Mouse (Mus musculus): ENCODE measurements around the gene Gm11541. TPM values are rescaled to one million over a fixed set of nuclear protein-coding genes. Genes with fewer than 3 reads are reported as not detected.

The Gm11541 gene
- polyA plus RNA-seq (2012; rRNA removed): not detected in 2 replicates

DNA sequence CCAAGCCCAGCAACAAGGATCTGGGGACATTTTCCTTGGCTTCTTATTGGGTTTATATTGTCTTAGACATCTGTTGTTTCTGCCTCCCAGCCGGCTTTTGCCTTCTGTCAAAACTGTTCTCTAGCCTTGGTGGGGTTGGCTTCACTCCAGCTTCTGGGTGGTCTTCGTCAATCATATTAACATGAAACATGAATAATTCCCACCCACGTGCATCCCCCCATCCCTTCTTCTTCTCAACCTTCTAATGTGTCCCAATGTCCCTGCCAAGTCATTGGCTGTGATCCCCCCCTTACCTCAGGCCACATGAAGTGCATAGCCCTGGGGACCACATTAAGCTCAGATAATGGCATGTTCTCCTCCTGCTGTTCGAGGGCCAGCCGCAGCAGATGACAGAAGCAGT is at the start of gene Gm11541:
TSS of gene Gm11541 (minus strand) at position 28 of the 400 bp plus-strand sequence.
- no peak for DNase-seq (ENCODE audit: low spot score)

DNA sequence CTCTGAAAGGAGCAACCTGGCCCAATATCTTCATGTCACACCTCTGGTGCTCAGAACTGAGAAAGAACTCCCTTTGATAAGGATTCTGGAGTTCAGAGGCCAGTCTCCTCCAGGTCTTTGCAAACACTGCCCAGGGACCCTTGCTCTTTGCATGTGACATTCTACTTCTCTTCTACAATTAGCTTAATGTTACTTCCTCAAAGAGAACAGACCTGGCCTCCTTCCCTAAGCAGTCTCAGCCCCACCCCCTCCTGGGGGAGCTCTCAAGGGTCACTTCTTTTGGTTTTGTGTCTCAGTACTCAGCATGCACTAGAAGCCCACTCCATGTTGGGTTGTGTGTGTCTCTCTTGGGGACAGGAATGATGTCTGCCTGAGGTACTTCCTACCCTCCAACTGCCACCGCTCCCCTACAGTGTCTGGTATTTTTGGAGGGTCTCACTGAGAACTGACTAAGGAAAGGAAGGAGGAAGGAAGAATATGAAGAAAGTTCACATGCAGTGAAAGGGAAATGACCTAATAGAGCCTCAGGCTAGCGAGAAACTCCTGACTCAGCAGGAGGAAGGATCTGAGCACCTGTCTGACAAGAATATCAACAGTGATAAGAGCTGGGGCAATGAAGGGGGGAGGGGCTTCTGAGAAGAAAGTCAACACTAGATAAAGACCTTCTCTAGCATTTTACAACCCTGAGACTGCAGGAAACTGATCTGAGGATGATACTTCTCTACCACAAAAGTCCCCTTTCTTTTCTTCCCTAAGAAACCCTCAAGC is 48.8 kb upstream of the Gm11541 start:
- DNase-seq (ENCODE audit: low spot score): no peak

DNA sequence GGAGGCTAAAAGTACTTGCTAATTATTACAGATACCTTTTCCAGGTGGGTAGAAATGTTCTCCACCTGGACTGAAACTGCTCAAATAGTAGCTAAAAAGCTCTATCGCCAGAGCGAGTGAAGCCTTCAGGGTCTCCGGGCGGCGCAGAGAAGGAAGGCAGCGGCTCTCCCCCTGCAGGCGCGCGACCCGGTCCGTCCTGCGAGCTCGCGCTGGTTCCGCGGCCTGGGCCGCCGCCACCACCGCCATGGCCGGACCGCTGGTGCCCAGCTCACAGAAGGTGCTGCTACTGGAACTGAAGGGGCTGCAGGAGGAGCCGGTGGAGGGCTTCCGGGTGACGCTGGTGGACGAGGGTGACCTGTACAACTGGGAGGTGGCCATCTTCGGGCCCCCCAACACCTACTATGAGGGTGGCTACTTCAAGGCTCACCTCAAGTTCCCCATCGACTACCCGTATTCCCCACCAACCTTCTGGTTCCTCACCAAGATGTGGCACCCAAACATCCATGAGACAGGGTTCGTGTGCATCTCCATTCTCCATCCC is 37.5 kb upstream of the Gm11541 start, which contains the start of gene Cdc34b:
TSS of gene Cdc34b (plus strand) at position 51 of the 541 bp plus-strand sequence.
- DNase-seq (ENCODE audit: low spot score): no peak

DNA sequence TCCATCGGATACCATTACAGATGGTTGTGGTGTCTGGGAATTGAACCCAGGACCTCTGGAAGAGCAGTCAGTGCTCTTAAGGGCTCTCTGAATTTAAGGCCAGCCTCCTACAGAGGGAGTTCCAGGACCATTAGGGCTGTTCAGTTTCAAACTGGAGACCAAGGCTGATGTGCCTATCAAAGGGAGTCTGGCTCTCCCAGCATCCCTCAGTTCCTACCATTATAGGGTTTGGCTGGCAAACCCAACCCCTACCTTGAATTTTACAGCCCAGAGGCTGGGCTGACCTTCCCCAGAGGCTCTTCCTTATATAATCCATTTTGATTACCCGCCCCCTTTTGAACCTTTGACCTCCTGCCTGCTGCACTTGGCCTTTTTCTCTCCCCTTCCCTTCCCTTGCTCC is 31.4 kb upstream of the Gm11541 start:
- no peak for DNase-seq (ENCODE audit: low spot score)

DNA sequence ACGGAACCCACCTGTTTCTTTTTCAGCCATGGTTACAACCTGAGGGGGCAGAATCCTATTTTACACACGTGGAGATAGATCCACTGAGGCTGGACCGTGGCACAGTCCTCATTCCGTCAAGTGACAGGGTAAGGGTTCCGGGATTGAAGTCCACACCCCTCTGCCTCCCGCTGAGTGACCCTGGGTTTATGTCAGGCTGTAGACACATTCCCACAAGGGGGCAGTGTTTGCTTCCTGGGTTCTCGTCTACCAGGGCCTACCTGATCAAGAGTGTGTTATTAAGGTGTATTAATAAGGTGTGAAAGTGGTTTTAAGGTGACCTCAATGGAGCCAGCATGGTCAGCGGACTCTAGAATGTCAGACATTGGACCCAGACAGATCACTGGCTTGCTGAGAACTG is 28.5 kb upstream of the Gm11541 start:
- DNase-seq (ENCODE audit: low spot score): no peak

DNA sequence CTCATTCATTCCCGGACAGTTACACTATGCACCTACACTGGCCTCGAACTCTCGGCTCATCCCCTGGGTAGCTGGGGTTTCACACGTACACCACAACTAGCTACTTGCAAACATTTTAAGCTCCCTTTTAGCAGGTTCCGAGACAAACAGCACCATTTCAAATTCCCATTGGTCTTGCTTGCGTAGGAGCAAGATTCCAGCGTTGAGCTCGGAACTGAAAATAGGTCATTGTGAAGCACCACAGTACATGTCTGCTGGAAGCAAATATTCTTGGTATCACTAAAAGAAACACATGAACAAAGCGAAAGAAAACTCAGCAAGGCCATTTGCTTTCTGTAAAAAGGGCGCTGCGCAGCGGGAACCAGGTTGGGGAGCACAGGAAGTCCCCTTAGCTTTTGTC is 26.9 kb upstream of the Gm11541 start:
- no peak for DNase-seq (ENCODE audit: low spot score)

DNA sequence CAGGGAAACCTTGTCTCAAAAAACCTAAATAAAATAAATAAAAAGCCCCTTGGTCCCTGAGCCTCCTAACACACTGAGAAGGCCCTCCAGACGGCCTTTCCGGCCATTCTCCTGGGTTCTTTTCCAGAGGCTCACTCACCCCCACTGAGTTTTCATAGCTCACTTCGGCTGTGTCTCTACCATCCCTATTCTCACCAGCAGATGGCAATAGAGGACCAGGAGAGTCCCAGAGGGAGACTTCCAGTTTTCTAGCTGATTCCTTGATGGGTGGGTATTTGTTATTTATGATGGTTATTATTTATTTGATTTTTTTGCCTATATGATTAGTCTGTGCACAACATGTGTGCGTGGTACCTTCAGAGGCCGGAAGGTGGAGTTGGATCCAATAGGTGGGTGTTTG is 26.0 kb upstream of the Gm11541 start:
- DNase-seq (ENCODE audit: low spot score): no peak

DNA sequence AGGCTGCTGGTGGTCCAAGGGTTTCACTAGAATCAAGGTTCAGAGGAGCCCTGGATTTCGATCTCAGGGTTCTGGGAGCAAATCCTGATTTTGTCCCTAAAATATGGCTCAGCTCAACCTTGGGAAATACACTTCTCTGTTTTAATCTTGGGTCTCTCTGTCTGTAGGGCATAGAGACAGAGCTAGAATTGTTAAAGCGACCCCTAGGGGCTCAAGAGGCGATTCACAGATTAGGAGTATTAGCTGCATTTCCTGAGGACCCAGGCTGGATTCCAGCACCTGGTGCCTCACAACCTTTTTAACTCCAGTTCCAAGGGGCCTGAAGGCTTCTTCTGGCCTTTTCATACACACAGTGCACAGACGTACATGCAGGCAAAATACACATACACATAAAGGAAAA is 25.3 kb upstream of the Gm11541 start:
- DNase-seq (ENCODE audit: low spot score): no peak

DNA sequence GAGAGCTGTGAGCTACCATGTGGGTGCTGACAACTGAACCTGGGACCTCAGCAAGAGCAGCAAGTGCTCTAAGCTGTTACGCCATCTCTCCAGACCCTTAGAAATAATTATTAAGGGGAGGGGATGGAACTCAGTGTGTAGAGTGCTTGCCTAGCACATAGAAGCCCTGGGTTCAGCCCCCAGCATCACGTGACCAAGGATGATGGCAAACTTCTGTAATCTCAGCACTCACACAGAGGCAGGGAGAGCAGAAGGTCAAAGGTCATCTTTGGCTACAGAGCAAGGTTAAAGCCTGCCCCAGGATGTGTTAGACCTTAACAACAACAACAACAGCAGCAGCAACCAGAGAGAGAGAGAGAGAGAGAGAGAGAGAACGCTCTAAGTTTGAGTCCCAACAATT is 24.2 kb upstream of the Gm11541 start:
- DNase-seq (ENCODE audit: low spot score): no peak

DNA sequence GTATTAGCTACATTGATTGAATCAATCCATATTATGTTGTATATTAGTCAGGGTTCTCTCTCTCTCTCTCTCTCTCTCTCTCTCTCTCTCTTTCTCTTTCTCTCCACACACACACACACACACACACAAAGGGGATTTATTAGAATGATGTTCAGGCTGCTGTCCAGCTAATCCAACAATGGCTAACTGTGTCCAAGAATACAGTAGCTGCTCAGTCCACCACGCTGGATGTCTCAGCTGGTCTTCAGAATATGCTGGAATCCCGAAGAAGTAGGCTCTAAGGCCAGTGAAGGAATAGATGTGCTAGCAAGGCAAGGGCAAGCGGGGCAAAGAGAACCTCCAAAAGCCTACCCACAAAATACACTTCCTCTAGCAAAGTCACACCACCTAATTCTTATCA is 23.0 kb upstream of the Gm11541 start:
- DNase-seq (ENCODE audit: low spot score): no peak

DNA sequence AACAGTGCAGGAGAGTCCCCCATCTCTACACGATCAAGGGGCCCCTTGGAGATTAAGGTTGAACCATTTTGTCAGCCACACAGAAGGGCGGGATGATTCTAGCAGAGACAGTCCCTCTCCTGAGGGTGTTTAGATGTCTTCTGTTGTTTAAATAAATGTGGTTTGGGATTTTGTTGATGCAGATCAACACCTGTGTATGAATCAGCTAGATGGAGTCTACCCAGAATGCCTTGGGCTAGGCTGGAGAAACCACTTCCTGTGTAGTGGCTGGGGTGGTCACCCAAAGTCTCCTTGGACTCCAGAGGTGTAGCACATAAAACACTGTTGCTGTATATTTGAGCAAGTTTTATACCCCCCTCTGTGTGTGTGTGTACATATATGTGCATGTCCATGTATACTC is 14.9 kb upstream of the Gm11541 start:
- no peak for DNase-seq (ENCODE audit: low spot score)

DNA sequence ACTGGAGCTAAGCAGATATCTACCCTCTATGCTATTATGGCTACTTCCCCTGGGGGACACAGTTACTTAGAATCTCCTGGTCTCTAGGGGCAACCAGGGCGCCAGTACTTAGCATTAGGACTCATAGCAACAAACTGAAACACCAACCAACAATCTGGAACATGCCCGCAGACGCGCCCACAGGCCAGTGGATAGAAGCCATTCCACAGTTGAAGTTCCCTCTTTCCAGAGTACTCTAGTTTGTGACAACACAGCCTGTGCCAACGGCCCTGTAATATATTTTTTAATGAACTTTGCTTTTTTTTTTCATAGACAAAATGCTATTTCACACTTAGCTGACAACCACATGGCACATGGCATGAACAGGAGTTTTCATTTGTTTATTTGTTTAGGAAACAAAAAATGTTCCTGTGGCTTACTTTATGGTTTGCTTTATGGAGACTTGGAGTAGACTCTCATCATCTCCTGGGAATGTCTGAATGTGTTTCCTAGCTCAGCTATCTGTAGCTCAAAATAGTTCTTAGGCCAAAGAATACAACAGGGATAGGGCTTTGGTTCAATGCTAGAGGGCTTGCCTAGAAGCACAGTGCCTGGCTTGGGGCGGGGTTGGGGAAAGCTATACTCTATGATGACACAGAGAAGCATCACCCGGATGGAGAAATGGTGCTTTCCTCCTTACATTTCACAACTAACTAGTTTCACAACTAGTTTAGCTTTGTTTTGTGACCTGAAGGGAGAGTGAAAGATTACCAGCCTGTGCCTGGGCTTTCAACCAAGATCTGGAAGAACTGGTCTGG is 14.0 kb upstream of the Gm11541 start:
- no peak for DNase-seq (ENCODE audit: low spot score)

DNA sequence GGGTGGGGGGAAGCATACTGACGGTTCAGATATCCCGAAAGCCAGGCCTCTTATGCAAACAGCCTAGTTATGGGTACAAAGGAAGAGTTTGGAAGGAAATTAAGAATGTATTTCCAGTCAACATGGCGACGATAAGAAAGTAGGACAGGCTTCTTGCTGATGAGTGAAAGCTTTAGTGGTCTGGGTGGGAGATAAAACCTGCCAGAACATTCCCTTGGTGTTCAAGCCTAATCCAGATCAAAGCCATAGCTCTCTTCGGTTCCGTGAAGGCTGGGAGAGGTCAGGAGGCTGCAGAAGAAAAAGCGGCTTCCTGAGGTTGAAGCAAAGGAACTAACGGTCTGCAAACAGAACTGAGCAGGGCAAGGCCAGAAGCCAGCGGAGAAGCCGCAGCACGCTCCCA is 12.9 kb upstream of the Gm11541 start:
- DNase-seq (ENCODE audit: low spot score): no peak

DNA sequence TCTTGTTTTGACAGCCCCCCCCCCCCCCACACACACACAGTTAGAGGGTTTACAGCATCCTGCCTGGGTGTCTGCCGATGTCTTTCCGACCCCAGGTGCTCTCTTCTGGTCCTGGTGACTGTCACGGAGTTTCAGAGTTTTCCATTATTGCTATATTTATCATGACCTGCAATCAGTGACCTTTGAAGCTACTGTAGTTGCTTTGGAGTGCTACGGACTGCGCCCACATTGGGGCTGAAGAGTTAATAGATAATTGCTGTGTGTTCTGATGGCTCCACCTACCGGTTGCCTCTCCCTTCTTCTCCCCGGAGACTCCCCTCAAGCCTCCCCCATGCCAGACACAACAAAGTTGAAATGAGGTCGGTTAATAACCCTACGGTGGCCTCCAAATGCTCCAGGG is 12.5 kb upstream of the Gm11541 start:
- DNase-seq (ENCODE audit: low spot score): no peak

DNA sequence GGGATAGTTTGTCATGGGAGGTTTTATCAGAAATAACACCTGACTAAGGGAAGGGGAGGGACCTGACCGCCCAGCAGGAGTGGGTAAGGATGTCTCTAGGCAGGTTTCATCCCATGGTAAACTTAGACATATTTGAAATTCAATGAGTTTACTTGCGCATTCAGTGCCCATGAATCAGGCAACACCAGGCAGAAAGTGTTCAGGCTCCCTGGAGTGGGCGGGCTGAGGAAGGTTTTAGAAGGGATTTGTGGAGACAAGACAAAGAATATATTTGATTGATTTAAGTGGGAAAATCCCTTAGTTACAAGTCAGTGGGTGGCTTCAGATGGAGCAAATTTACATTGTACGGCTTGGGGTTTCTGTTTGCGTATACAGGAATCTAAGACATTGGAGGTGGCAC is 11.3 kb upstream of the Gm11541 start:
- no peak for DNase-seq (ENCODE audit: low spot score)

DNA sequence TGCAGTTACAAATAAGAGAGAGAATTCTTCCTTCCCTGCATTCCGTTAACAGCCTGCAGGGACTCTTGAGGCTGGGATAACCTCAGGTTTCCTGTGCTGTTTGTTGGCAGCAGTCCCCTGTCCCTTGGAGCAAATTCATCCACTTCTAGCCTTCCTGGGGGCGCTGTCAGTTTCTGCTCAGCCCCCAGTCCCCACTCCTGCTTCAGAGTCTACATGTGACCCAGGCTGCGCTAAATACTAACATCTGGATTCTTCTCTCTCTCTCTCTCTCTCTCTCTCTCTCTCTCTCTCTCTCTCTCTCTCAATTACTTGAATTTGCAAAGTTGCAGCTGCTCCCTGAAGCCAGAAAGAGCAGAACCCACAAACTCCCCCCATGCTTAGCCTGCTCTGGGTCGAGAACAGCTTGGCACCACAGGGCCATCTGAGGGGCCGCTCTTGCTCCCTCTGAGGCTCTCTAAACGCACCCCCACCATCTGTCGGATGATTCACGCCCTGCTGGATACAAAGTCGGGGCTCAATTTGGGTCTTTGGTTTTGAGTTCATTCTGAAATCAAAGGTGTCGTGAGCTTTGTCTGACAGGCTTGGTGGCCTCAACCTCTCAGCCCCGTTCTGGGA is 9.1 kb upstream of the Gm11541 start:
- DNase-seq (ENCODE audit: low spot score): no peak

DNA sequence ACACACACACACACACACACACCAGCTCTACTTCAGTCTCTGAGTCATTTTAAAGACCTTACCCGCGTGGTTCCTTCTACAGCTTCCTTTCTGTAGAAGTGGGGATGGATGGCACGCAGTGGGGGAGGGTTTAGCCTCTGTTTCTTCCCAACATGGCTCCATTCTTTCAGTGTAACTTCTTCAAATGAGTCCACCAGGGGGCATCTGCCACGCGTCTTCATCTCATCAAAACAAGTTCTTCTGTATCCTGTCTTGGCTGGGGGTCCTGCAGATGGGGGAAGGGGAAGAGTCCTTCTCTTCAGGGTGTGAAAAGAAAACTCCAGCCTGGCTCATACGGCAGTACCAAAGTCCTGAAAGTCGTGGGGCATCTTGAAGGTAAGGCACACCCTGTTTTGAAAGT is 279 bp downstream of the Gm11541 start:
- DNase-seq (ENCODE audit: low spot score): no peak

DNA sequence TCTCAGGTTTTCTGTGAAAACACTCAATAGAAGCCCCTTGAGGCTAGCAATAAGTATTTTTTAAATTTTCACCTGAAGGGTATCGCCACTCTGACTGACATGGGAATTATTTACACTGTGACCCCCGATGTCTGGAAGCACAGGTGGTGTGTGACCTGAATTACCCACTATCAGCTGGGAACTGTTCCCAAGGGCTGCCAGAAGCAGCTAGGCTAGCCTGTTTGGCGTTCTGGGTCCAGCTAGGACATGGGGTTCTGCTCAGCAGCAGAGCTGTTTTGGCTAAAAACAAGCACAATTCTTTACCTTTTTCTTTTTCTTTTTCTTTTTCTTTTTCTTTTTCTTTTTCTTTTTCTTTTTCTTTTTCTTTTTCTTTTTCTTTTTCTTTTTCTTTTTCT is 2.1 kb downstream of the Gm11541 start:
- no peak for DNase-seq (ENCODE audit: low spot score)

DNA sequence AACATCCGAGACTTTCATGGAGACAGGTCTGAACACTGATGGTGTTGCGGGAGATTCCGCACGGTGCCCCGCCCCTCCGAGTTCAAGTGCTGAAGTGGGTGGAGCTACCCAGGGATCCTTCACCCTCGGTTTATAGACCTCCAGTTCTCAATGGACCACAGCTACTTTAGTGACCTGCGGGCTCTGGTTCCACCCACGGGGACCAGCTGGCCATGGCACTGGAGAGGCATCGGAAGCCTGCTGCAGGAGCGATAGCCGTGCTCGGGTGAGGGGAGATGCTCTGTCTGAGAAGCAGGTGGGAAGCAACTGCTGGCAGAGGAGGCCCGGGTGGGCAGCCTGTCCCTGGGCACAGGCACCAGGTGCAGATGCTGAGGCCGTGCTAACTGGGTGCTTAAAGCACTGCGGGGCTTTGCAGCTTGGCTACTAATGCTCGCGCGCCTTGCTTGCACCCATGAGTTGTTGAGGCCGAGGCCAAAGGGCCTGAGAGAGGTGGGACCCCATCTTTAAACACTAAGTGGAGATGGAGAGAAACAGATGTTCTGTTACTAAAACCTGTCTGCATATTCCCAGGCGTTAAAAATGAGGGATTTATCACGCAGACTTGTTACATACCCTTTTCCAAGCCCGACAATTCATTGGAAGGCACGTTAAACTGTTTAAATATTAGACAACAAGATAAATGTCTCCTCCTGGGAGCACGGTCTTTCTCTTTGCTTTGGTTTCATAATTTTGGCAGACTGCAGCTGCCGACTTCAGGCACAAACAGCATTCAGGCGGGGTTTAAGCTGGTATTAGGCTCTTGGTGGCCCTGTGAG is 2.7 kb downstream of the Gm11541 start:
- no peak for DNase-seq (ENCODE audit: low spot score)

DNA sequence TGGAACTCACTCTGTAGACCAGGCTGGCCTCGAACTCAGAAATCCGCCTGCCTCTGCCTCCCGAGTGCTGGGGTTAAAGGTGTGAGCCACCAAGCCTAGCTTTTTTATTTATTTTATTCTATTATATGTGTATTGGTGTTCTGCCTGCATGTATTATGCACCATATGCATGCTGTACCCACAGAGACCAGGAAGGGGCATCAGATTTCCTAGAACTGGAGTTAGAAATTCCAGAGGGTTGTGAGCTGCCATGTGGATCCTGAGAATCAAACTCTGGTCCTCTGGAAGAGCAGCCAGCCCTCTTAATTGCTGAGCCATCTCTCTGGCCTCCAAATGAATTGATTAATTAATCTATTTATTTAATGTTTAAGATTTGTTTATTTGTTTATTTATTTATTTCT is 4.9 kb downstream of the Gm11541 start:
- DNase-seq (ENCODE audit: low spot score): no peak

DNA sequence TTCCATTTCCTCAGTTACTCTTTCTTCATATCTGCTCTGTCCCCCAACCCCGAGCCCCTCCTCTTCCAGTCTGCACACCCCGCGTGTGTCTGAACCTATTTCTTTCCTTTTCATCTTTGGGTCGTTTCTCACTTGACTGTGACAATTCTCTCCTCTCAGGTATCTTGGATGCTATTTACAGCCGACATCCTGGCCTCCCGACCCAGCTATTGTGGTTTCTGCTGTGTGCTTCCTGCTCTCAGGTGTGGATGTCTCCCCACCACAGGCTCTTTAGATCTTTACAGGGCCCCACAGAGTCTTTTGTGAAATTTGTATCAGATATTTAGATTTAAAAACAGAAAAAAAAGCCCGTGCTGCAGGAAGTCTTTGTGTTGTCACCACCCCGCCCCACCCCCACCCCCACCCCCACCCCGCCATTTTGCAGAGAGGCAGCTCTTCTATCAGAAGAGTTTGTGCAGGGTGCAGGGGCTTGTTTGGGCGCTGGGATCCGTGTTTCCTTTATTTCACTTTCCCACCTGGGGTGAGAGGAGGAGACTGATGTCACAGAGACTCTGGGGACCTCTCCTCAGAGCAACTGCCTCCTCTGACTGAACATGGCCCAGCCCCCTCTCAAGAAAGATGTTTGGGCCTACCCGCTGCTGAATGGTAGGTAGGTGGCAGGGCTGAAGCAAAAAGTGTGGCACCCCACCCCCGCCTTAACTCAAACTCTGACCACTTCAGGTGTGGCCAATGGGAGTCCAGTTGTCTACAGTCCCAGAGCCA is 6.4 kb downstream of the Gm11541 start:
- no peak for DNase-seq (ENCODE audit: low spot score)
